Mouse (Mus musculus) kidney, adult 2 months (tissue): ENCODE results near the gene Arl3.

Experiments
- CTCF ChIP-seq: fragments of 200-500 bp; conservative IDR thresholded peaks from 2 replicates; pipeline ENCODE4 v1.5.1; 2011; ENCODE audit warnings: low read depth, mild to moderate bottlenecking, control low read depth, low read length, moderate library complexity, mixed read lengths; ENCODE audit not compliant: insufficient read depth, insufficient read length
- POLR2A ChIP-seq: fragments of 200-500 bp; IDR thresholded peaks from one replicate; pipeline ENCODE4 v1.6.1; 2011; ENCODE audit warnings: low read depth, low read length, control low read depth

GRCm38 (mm10) chr19:46483701-46484328, 89.2 kb downstream of the Arl3 start:
- no peak for TF ChIP-seq CTCF
- no peak for TF ChIP-seq POLR2A
